ENCODE assay signal across 8 mouse cellular contexts in genomic region chr13:55635146-55635571, GRCm38 (mm10). TPM values are rescaled to one million over a fixed set of nuclear protein-coding genes. Genes with fewer than 3 reads are reported as not detected.
DNase-seq lines count a peak whose midpoint lies in the region; ATAC-seq and TF ChIP-seq lines count a peak whose summit lies in the region.

No protein-coding gene starts in this region.

- H3K36me3 ChIP-seq in heart, embryonic 12.5 days: peaks cover 55% of the 10 kb centered on the region
- H3K36me3 ChIP-seq in G1E (replicated peaks) (peaks cover 67% of the 10 kb centered on the region), macrophage (ENCODE audit: inconsistent target) (peaks cover 32% of the 10 kb centered on the region)
- peaks cover 35% of the 10 kb centered on the region for H3K36me3 ChIP-seq in forebrain, postnatal 0 days (ENCODE audit: insufficient read depth)

- TF ChIP-seq CTCF in G1E (IDR thresholded peaks at IDR 0.05; ENCODE audit: low read depth, low read length): no peak
- no peak for TF ChIP-seq CTCF in forebrain, postnatal 0 days (IDR thresholded peaks at IDR 0.05; ENCODE audit: low read depth)

- H3K9me3 ChIP-seq in heart, embryonic 12.5 days (replicated peaks): no peaks in the 10 kb centered on the region
- H3K9me3 ChIP-seq in G1E (replicated peaks): no peaks in the 10 kb centered on the region
- H3K9me3 ChIP-seq in forebrain, postnatal 0 days (ENCODE audit: low read length): no peaks in the 10 kb centered on the region

- peaks cover 36% of the 10 kb centered on the region for H3K79me2 ChIP-seq in macrophage (ENCODE audit: inconsistent target)

- no peaks in the 10 kb centered on the region for H3K27me3 ChIP-seq in heart, embryonic 12.5 days (replicated peaks)
- no peaks in the 10 kb centered on the region for H3K27me3 ChIP-seq in G1E (ENCODE audit: insufficient read depth, low read length)
- no peaks in the 10 kb centered on the region for H3K27me3 ChIP-seq in forebrain, postnatal 0 days (ENCODE audit: insufficient read depth, low read length)

- H3K9ac ChIP-seq in heart, embryonic 12.5 days: peak overlapping the region; percentile 97
- peak overlapping the region; percentile 78 for H3K9ac ChIP-seq in forebrain, postnatal 0 days

- peak; percentile 52 for ATAC-seq in heart, embryonic 12.5 days (ENCODE audit: insufficient number of reproducible peaks, low FRiP score)
- no peak for ATAC-seq in G1E (ENCODE audit: extremely low read depth, insufficient number of reproducible peaks, low FRiP score, poor library complexity, severe bottlenecking)
- ATAC-seq in forebrain, postnatal 0 days: peak; percentile 50

- no peak overlapping the region for H3K27ac ChIP-seq in heart, embryonic 12.5 days (ENCODE audit: poor library complexity, severe bottlenecking)
- H3K27ac ChIP-seq in forebrain, postnatal 0 days (ENCODE audit: low read depth, low read length): peak overlapping the region; percentile 48; the same call in 1 of the 2 replicates
- no peak overlapping the region for H3K27ac ChIP-seq in macrophage

- WGBS in heart, embryonic 12.5 days: 0% methylated on average over 31 of the region's 40 CpGs
- under 1% methylated on average over 40 of the region's 40 CpGs for WGBS in forebrain, postnatal 0 days
- 1% methylated on average over 33 of the region's 40 CpGs for WGBS in macrophage (ENCODE audit: missing documents)

- H3K4me1 ChIP-seq in heart, embryonic 12.5 days (replicated peaks): peaks cover 11% of the 10 kb centered on the region
- H3K4me1 ChIP-seq in G1E (ENCODE audit: insufficient read depth, low read depth, low read length): peaks cover 34% of the 10 kb centered on the region
- peaks cover 4% of the 10 kb centered on the region; the same call in 1 of the 2 replicates for H3K4me1 ChIP-seq in forebrain, postnatal 0 days (ENCODE audit: insufficient read depth)

- H3K4me2 ChIP-seq in heart, embryonic 12.5 days: peak overlapping the region; percentile 93
- H3K4me2 ChIP-seq in forebrain, postnatal 0 days (ENCODE audit: low read depth): peak overlapping the region; percentile 60

- H3K4me3 ChIP-seq in heart, embryonic 12.5 days: peak overlapping the region; percentile 99
- H3K4me3 ChIP-seq in G1E (ENCODE audit: low read depth, low read length) (peak overlapping the region; percentile 100), macrophage (ENCODE audit: inconsistent target) (peak overlapping the region; percentile 68)
- H3K4me3 ChIP-seq in forebrain, postnatal 0 days (ENCODE audit: low read depth, low read length): peak overlapping the region; percentile 98

- no peak for DNase-seq in heart, adult 9 months (ENCODE audit: low spot score in 2 of 2)
- DNase-seq in G1E (ENCODE audit: low spot score): peak; percentile 26
- DNase-seq in forebrain, postnatal 0 days: peak; percentile 7
- DNase-seq in cerebellum, postnatal 4 days (ENCODE audit: low spot score in 2 of 2): no peak
- no peak for DNase-seq in gastrocnemius, postnatal 10 days
- no peak for DNase-seq in thymus, adult 18-20 months

RNA-seq across cellular contexts. Expression of gene Ddx46, which starts 0.3 kb away (rescaled TPM):
- polyA plus RNA-seq in heart, embryonic 12.5 days (2016; fragmentation: Nextera tagmentation; extraction: Ambion mirVana): 25.4 and 27.0 TPM in 2 replicates
- total RNA-seq in G1E (2014; fragmentation: Nextera tagmentation): 86.6 and 93.9 TPM in 2 replicates
- 92.4 and 129 TPM in 2 replicates for total RNA-seq in G1E (2017)
- polyA plus RNA-seq in G1E (2012): 29.9 and 38.6 TPM in 2 replicates
- 28.0 and 34.7 TPM in 2 replicates for total RNA-seq in forebrain, postnatal 0 days (2014; rRNA removed)
- 17.7 and 20.1 TPM in 2 replicates for polyA plus RNA-seq in forebrain, postnatal 0 days (2015; fragmentation: Nextera tagmentation; extraction: Ambion mirVana)
- 100 to 1,000 TPM in 15 of 26 experiments, 10 to 100 TPM in 11; 43.6 to 182 (median 110) TPM for total RNA-seq in macrophage (2018; cell fraction: chromatin; rRNA removed)
- 10 to 100 TPM; 16.3 to 32.9 (median 26.4) TPM for total RNA-seq in macrophage (2018; cell fraction: cytosol; rRNA removed)
- total RNA-seq in macrophage (2018; cell fraction: nucleus; rRNA removed): 10 to 100 TPM; 35.0 to 97.8 (median 52.3) TPM
- polyA plus RNA-seq in macrophage (2018): 30.1 to 38.6 TPM (median 34.6 TPM) in 3 replicates
- 10 to 100 TPM; 27.8 to 30.1 TPM for total RNA-seq in gastrocnemius, postnatal 10 days (2021)

RNA-seq across cellular contexts. Expression of gene Caml, which starts 12.4 kb away (rescaled TPM):
- 34.7 and 35.8 TPM in 2 replicates for polyA plus RNA-seq in heart, embryonic 12.5 days (2016; fragmentation: Nextera tagmentation; extraction: Ambion mirVana)
- total RNA-seq in G1E (2014; fragmentation: Nextera tagmentation) (27.2 and 27.4 TPM in 2 replicates), G1E (2017) (33.8 and 37.2 TPM in 2 replicates)
- polyA plus RNA-seq in G1E (2012) (24.5 and 25.2 TPM in 2 replicates), macrophage (2018) (34.6 to 38.5 TPM (median 35.0 TPM) in 3 replicates)
- total RNA-seq in forebrain, postnatal 0 days (2014; rRNA removed): 87.8 and 115 TPM in 2 replicates
- 116 and 121 TPM in 2 replicates for polyA plus RNA-seq in forebrain, postnatal 0 days (2015; fragmentation: Nextera tagmentation; extraction: Ambion mirVana)
- 100 to 1,000 TPM in 2 of 26 experiments, 10 to 100 TPM in 24; 10.5 to 122 (median 45.4) TPM for total RNA-seq in macrophage (2018; cell fraction: chromatin; rRNA removed)
- 10 to 100 TPM; 21.5 to 38.5 (median 32.8) TPM for total RNA-seq in macrophage (2018; cell fraction: cytosol; rRNA removed)
- 100 to 1,000 TPM in 2 of 26 experiments, 10 to 100 TPM in 24; 14.6 to 118 (median 39.5) TPM for total RNA-seq in macrophage (2018; cell fraction: nucleus; rRNA removed)
- total RNA-seq in gastrocnemius, postnatal 10 days (2021): 10 to 100 TPM; 13.0 to 17.1 TPM

RNA-seq across cellular contexts. Expression of gene B4galt7, which starts 35.5 kb away (rescaled TPM):
- 21.8 and 23.2 TPM in 2 replicates for polyA plus RNA-seq in heart, embryonic 12.5 days (2016; fragmentation: Nextera tagmentation; extraction: Ambion mirVana)
- total RNA-seq in G1E (2014; fragmentation: Nextera tagmentation) (7.4 and 10.6 TPM in 2 replicates), G1E (2017) (16.7 and 17.6 TPM in 2 replicates)
- polyA plus RNA-seq in G1E (2012) (15.2 and 15.4 TPM in 2 replicates), macrophage (2018) (11.0 to 27.4 TPM (median 23.7 TPM) in 3 replicates)
- 57.6 and 63.1 TPM in 2 replicates for total RNA-seq in forebrain, postnatal 0 days (2014; rRNA removed)
- polyA plus RNA-seq in forebrain, postnatal 0 days (2015; fragmentation: Nextera tagmentation; extraction: Ambion mirVana): 36.1 and 43.0 TPM in 2 replicates
- total RNA-seq in macrophage (2018; cell fraction: chromatin; rRNA removed): 10 to 100 TPM; 14.2 to 67.3 (median 34.5) TPM
- total RNA-seq in macrophage (2018; cell fraction: cytosol; rRNA removed): 10 to 100 TPM; 10.8 to 26.8 (median 21.3) TPM
- 10 to 100 TPM; 19.6 to 72.5 (median 35.0) TPM for total RNA-seq in macrophage (2018; cell fraction: nucleus; rRNA removed)
- total RNA-seq in gastrocnemius, postnatal 10 days (2021): 1 to 10 TPM; 8.3 to 9.2 TPM

RNA-seq across cellular contexts. Expression of gene B230219D22Rik, which starts 57.8 kb away (rescaled TPM):
- polyA plus RNA-seq in heart, embryonic 12.5 days (2016; fragmentation: Nextera tagmentation; extraction: Ambion mirVana): 76.3 and 77.1 TPM in 2 replicates
- 84.0 and 88.9 TPM in 2 replicates for total RNA-seq in G1E (2014; fragmentation: Nextera tagmentation)
- 58.4 and 64.2 TPM in 2 replicates for total RNA-seq in G1E (2017)
- polyA plus RNA-seq in G1E (2012): 20.3 and 28.2 TPM in 2 replicates
- total RNA-seq in forebrain, postnatal 0 days (2014; rRNA removed): 135 and 167 TPM in 2 replicates
- 40.7 and 59.5 TPM in 2 replicates for polyA plus RNA-seq in forebrain, postnatal 0 days (2015; fragmentation: Nextera tagmentation; extraction: Ambion mirVana)
- 10 to 100 TPM; 14.4 to 54.7 (median 31.6) TPM for total RNA-seq in macrophage (2018; cell fraction: chromatin; rRNA removed)
- 10 to 100 TPM; 29.3 to 42.8 (median 34.6) TPM for total RNA-seq in macrophage (2018; cell fraction: cytosol; rRNA removed)
- total RNA-seq in macrophage (2018; cell fraction: nucleus; rRNA removed): 10 to 100 TPM; 23.2 to 92.4 (median 53.6) TPM
- 24.7 to 37.0 TPM (median 34.5 TPM) in 3 replicates for polyA plus RNA-seq in macrophage (2018)
- 10 to 100 TPM; 36.4 to 41.9 TPM for total RNA-seq in gastrocnemius, postnatal 10 days (2021)

Comparison
In these comparisons a context has a peak if more than half of its experiments do, and no peak if none do; other contexts are left out.
1. DNase-seq: peak in G1E (single experiment) and forebrain, postnatal 0 days (single experiment); none in heart, adult 9 months (0 of 2), cerebellum, postnatal 4 days (0 of 2), gastrocnemius, postnatal 10 days (single experiment) and thymus, adult 18-20 months (0 of 2).
2. Peak in every context shown above with its lines, with median percentiles within 50 percentile points of each other: H3K4me3 ChIP-seq.